Mouse (Mus musculus): Measurements from ENCODE around the gene Pdlim4.
"Not testable (repeated sequence)": the region's sequence is repeated elsewhere in the genome, so short reads cannot be mapped to it uniquely, and the experiment has no call there.

Pdlim4 gene

GRCm38 (mm10) chr11:54059526-54059925 is 9.3 kb downstream of the Pdlim4 start:
- DNase-seq: no peak

- DNase-seq: peak in 1 of 2 experiments; percentile 43
Observed at GRCm38 (mm10) chr11:54058643-54059042, 10.2 kb downstream of the Pdlim4 start.

- DNase-seq: no peak
Observed at GRCm38 (mm10) chr11:54058056-54058617, 10.7 kb downstream of the Pdlim4 start.

- no peak for DNase-seq
Observed at GRCm38 (mm10) chr11:54057428-54057827, 11.4 kb downstream of the Pdlim4 start.

GRCm38 (mm10) chr11:54056132-54056531 is 12.7 kb downstream of the Pdlim4 start:
- no peak for DNase-seq

- DNase-seq: no peak
Observed at GRCm38 (mm10) chr11:54054257-54054656, 14.6 kb downstream of the Pdlim4 start.

- DNase-seq: no peak
Observed at GRCm38 (mm10) chr11:54053090-54053489, 15.7 kb downstream of the Pdlim4 start.

- DNase-seq: no peak
Observed at GRCm38 (mm10) chr11:54052128-54052527, 16.7 kb downstream of the Pdlim4 start.

GRCm38 (mm10) chr11:54051161-54051560 is 17.7 kb downstream of the Pdlim4 start:
- peak in 1 of 2 experiments; percentile 47 for DNase-seq

GRCm38 (mm10) chr11:54050205-54050604 is 18.6 kb downstream of the Pdlim4 start:
- no peak for DNase-seq

GRCm38 (mm10) chr11:54040676-54041075 is 28.1 kb downstream of the Pdlim4 start:
- DNase-seq: no peak

- DNase-seq: not testable (repeated sequence)
Observed at GRCm38 (mm10) chr11:54032872-54033271, 35.9 kb downstream of the Pdlim4 start.

- no peak for DNase-seq
Observed at GRCm38 (mm10) chr11:54028997-54029396, 39.8 kb downstream of the Pdlim4 start.

- peak; percentile 83 to 90 for DNase-seq
Observed at GRCm38 (mm10) chr11:54028044-54028951, 40.5 kb downstream of the Pdlim4 start, which contains the start of gene Slc22a4. Slc22a4 (minus strand) TSS chr11:54028090.

- DNase-seq: no peak
Observed at GRCm38 (mm10) chr11:54027131-54028043, 41.4 kb downstream of the Pdlim4 start.

GRCm38 (mm10) chr11:54026491-54027041 is 42.2 kb downstream of the Pdlim4 start:
- DNase-seq: no peak

GRCm38 (mm10) chr11:54021396-54022093 is 47.3 kb downstream of the Pdlim4 start:
- DNase-seq: no peak

GRCm38 (mm10) chr11:54018893-54019732 is 49.7 kb downstream of the Pdlim4 start:
- DNase-seq: no peak

- DNase-seq: no peak
Observed at GRCm38 (mm10) chr11:54017596-54017995, 51.2 kb downstream of the Pdlim4 start.

GRCm38 (mm10) chr11:54016051-54016450 is 52.8 kb downstream of the Pdlim4 start:
- no peak for DNase-seq

- no peak for DNase-seq
Observed at GRCm38 (mm10) chr11:54012961-54013360, 55.9 kb downstream of the Pdlim4 start.

Measured in kidney, postnatal 4 days (tissue).